In the genomic region with DNA sequence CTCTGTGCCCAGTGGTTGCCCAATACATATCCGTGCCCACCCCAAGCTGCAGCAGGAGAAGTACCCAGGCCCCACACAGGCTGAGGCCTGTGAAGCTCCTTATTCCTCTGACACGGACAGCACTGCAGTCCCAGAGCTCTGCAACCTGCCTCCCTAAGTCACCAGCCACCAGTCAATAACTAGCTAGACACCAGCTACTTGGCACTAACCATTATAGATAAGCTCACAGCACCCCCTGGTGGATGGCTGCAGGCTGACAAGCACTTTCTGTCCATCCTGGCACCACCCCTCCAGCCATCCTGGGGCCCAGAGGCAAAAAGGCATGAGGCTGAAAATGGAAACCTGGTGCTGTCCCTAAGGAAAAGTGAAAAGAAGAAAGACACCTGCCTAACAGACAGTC, we compare ENCODE assay signal across 8 mouse cellular contexts. TPM values are rescaled to one million over a fixed set of nuclear protein-coding genes. Genes with fewer than 3 reads are reported as not detected.
DNase-seq lines count a peak whose midpoint lies in the region; ATAC-seq and TF ChIP-seq lines count a peak whose summit lies in the region.

No protein-coding gene starts in this region.

- no peak overlapping the region for H3K4me2 ChIP-seq in hindbrain, postnatal 0 days (ENCODE audit: low read depth, low read length)

- no peak overlapping the region for H3K9ac ChIP-seq in hindbrain, postnatal 0 days (replicated peaks; ENCODE audit: low read length)

- DNase-seq in T-cell, adult 2 months (ENCODE audit: low spot score) = peak; percentile 58
- DNase-seq in cerebellum, adult 9-10 months = peak; percentile 98
- peak; percentile 81 to 96 for DNase-seq in frontal cortex, adult 2 months (ENCODE audit: extremely low spot score in 1 of 2, low spot score in 1 of 2)
- DNase-seq in hindbrain, postnatal 0 days (ENCODE audit: low spot score) = peak; percentile 94
- DNase-seq in left cerebral cortex, adult 11 months (ENCODE audit: low spot score) = peak; percentile 84
- DNase-seq in mesoderm, embryonic 11.5 days (ENCODE audit: low read depth, low spot score) = peak; percentile 89
- DNase-seq in right cerebral cortex, postnatal 36 days (ENCODE audit: low spot score in 2 of 2) = peak; percentile 85 to 86
- peak; percentile 76 to 90 for DNase-seq in urinary bladder, postnatal 4 days (ENCODE audit: low spot score in 2 of 2)

- 36% methylated on average over 2 of the region's 2 CpGs for WGBS in hindbrain, postnatal 0 days

- no peaks in the 10 kb centered on the region for H3K27me3 ChIP-seq in hindbrain, postnatal 0 days (ENCODE audit: insufficient read depth, low read length)

- H3K27ac ChIP-seq in hindbrain, postnatal 0 days = no peak overlapping the region

- peaks cover 12% of the 10 kb centered on the region for H3K4me1 ChIP-seq in hindbrain, postnatal 0 days (ENCODE audit: insufficient read depth, low read length)

- H3K9me3 ChIP-seq in hindbrain, postnatal 0 days (ENCODE audit: low read length) = no peaks in the 10 kb centered on the region

- no peaks in the 10 kb centered on the region for H3K36me3 ChIP-seq in hindbrain, postnatal 0 days (ENCODE audit: insufficient read depth, low read length)

- TF ChIP-seq CTCF in hindbrain, postnatal 0 days (IDR thresholded peaks at IDR 0.05; ENCODE audit: low read depth) = peak; percentile 96

- ATAC-seq in hindbrain, postnatal 0 days = peak; percentile 42; the same call in 1 of the 2 replicates

- no peak overlapping the region for H3K4me3 ChIP-seq in hindbrain, postnatal 0 days (ENCODE audit: low read length)

RNA-seq across cellular contexts. Expression of a gene that starts 28.6 kb away (rescaled TPM):
- polyA plus RNA-seq in frontal cortex, adult 2 months (2012; rRNA removed) = 13.0 and 15.0 TPM in 2 replicates
- total RNA-seq in hindbrain, postnatal 0 days (2014; rRNA removed) = 58.8 and 78.7 TPM in 2 replicates
- 10.4 and 11.2 TPM in 2 replicates for polyA plus RNA-seq in hindbrain, postnatal 0 days (2015; fragmentation: Nextera tagmentation; extraction: Ambion mirVana)

RNA-seq across cellular contexts. Expression of a gene that starts 48.1 kb away (rescaled TPM):
- polyA plus RNA-seq in frontal cortex, adult 2 months (2012; rRNA removed) = 2.4 and 3.5 TPM in 2 replicates
- total RNA-seq in hindbrain, postnatal 0 days (2014; rRNA removed) = 2.8 and 8.6 TPM in 2 replicates
- polyA plus RNA-seq in hindbrain, postnatal 0 days (2015; fragmentation: Nextera tagmentation; extraction: Ambion mirVana) = 6.1 and 7.1 TPM in 2 replicates

RNA-seq across cellular contexts. Expression of a gene that starts 49.8 kb away (rescaled TPM):
- polyA plus RNA-seq in frontal cortex, adult 2 months (2012; rRNA removed) = 34.7 and 37.4 TPM in 2 replicates
- total RNA-seq in hindbrain, postnatal 0 days (2014; rRNA removed) = 31.5 and 33.0 TPM in 2 replicates
- 39.2 and 42.6 TPM in 2 replicates for polyA plus RNA-seq in hindbrain, postnatal 0 days (2015; fragmentation: Nextera tagmentation; extraction: Ambion mirVana)
